Mouse (Mus musculus): ENCODE results near the gene Lipn. TPM values are rescaled to one million over a fixed set of nuclear protein-coding genes. Genes with fewer than 3 reads are reported as not detected.
A peak's percentile ranks its signal among the peaks of the same experiment; 100 is the strongest.

The Lipn gene
- total and polyA plus RNA-seq, 2 experiments, result not detected

DNA sequence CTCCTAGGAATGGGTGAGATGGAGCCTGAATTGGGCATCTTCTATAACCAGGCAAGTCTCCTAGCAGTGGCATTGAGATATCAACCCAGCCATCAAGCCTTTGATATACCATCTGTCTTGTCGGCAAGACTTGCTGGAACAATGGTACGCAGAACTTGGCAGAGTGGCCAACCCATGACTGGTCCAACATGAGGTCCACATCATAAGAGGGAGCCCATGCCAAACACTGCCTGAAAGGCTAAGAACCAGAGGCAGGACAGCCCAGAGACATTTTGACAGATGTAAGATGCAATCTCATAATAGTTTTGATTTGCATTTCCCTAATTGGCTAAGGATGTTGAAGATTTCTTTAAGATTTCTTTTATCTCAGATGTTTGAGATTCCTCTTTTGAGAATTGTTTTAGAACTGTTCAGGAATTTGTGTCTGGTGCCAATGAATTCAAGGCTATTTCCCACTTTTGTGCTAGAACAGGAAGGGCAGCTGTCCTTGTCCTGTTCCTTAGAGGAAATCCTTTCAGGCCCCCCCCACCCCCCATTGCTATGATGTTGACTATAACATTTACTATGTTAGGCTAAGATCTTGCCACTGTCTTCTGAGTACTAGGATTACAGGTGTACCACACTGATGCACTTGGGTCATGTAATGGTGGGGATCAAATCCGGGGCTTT lies 17.7 kb upstream of the Lipn start:
- no peaks in the 10 kb centered on the region for H3K36me3 ChIP-seq (ENCODE audit: control insufficient read depth, insufficient read depth, low read length)
- no peaks in the 10 kb centered on the region for H3K4me1 ChIP-seq (ENCODE audit: control insufficient read depth, insufficient read depth, low read length)
- H3K27me3 ChIP-seq (ENCODE audit: control insufficient read depth, insufficient read depth, low read length), result no peaks in the 10 kb centered on the region
- no peaks in the 10 kb centered on the region for H3K79me2 ChIP-seq (ENCODE audit: control insufficient read depth, insufficient read depth, low read length)
- H3K27ac ChIP-seq (replicated peaks; ENCODE audit: insufficient read depth, low read depth, low read length), result no peak overlapping the region
- no peak overlapping the region for H3K9ac ChIP-seq (ENCODE audit: low read depth, low read length)
- no peak overlapping the region for H3K4me3 ChIP-seq (ENCODE audit: insufficient read depth, low read depth, low read length)
- no peak for DNase-seq (ENCODE audit: extremely low read depth, low read depth, low spot score)
- no peak for TF ChIP-seq POLR2A (IDR thresholded peaks at IDR 0.05; ENCODE audit: extremely low read depth, insufficient read depth, low read length)
- no peak for TF ChIP-seq CTCF (IDR thresholded peaks at IDR 0.05; ENCODE audit: low read depth, low read length)
- 84% methylated on average over 3 of the region's 3 CpGs for WGBS

DNA sequence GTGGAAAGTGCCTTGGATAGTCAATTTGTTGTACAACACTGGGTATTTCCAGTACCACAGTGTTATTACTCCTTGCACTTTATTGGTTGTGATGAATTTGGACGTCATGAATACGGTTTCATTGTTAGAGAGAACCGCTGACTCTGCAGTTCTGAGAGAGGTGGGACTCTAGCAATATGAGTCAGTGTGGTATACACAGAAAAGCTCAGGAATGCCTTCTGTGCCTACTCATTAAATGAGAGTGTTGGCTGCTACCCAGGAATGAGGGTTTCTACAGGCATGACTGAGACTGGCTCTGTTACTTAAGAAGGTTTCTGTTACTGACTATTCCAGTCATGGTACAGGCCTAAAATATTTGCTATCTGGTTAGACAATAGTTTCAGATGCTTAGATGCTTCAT lies 15.7 kb upstream of the Lipn start:
- H3K27ac ChIP-seq (replicated peaks; ENCODE audit: insufficient read depth, low read depth, low read length), result no peak overlapping the region
- no peaks in the 10 kb centered on the region for H3K36me3 ChIP-seq (ENCODE audit: control insufficient read depth, insufficient read depth, low read length)
- WGBS, result 88% methylated on average over 3 of the region's 3 CpGs
- no peak for DNase-seq (ENCODE audit: extremely low read depth, low read depth, low spot score)
- no peaks in the 10 kb centered on the region for H3K27me3 ChIP-seq (ENCODE audit: control insufficient read depth, insufficient read depth, low read length)
- H3K4me3 ChIP-seq (ENCODE audit: insufficient read depth, low read depth, low read length), result no peak overlapping the region
- H3K79me2 ChIP-seq (ENCODE audit: control insufficient read depth, insufficient read depth, low read length), result no peaks in the 10 kb centered on the region
- H3K9ac ChIP-seq (ENCODE audit: low read depth, low read length), result no peak overlapping the region
- no peaks in the 10 kb centered on the region for H3K4me1 ChIP-seq (ENCODE audit: control insufficient read depth, insufficient read depth, low read length)
- no peak for TF ChIP-seq POLR2A (IDR thresholded peaks at IDR 0.05; ENCODE audit: extremely low read depth, insufficient read depth, low read length)
- TF ChIP-seq CTCF (IDR thresholded peaks at IDR 0.05; ENCODE audit: low read depth, low read length), result no peak

DNA sequence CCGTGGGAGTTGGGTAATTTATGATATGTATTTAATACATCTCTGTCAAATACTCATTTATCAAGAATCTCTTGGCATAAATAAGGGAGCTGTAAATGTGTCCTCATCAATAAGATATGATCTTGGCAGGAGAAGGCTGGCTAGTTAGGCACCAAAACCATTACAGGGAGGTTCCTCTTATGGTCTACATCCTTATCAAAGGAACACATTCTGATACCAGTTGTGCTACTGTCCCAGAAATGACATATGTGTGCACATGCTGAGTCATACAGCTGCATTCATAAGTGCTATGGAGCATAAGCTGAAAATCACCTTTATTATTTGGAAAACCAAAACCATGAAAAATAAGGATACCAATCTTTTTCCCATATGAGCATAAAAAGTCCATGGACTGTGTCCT lies 3.6 kb upstream of the Lipn start:
- Histone ChIP-seq H3K4me3 (ENCODE audit: insufficient read depth, low read depth, low read length) (no peak overlapping the region), H3K79me2 (ENCODE audit: control insufficient read depth, insufficient read depth, low read length) (no peaks in the 10 kb centered on the region), H3K9ac (ENCODE audit: low read depth, low read length) (no peak overlapping the region), H3K27ac (replicated peaks; ENCODE audit: insufficient read depth, low read depth, low read length) (no peak overlapping the region), H3K36me3 (ENCODE audit: control insufficient read depth, insufficient read depth, low read length) (no peaks in the 10 kb centered on the region), H3K27me3 (ENCODE audit: control insufficient read depth, insufficient read depth, low read length) (no peaks in the 10 kb centered on the region), H3K4me1 (ENCODE audit: control insufficient read depth, insufficient read depth, low read length) (no peaks in the 10 kb centered on the region)
- DNase-seq (ENCODE audit: extremely low read depth, low read depth, low spot score), result no peak
- 60% methylated on average over 1 of the region's 1 CpGs for whole genome bisulfite sequencing
- TF ChIP-seq CTCF (IDR thresholded peaks at IDR 0.05; ENCODE audit: low read depth, low read length), result no peak

DNA sequence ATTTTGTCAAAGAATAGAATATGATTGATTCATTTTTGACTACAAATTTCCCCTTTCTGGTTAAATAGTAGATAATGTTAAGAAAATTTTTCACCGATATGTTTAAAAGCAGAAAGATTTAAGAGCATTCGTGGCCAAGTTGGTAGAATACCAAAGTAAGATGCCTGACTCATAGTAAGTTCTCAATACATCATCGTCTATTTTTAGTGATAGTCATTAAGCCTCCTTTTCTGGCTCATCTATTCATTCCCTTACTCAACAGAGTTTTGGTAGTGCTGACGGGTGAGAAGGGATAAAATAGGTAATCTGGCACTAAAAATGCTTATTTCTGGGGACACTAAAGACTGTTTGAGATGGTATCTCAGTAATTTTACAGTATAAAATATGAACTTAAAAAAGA lies 3.1 kb upstream of the Lipn start:
- Histone ChIP-seq H3K4me3 (ENCODE audit: insufficient read depth, low read depth, low read length) (no peak overlapping the region), H3K9ac (ENCODE audit: low read depth, low read length) (no peak overlapping the region), H3K79me2 (ENCODE audit: control insufficient read depth, insufficient read depth, low read length) (no peaks in the 10 kb centered on the region), H3K4me1 (ENCODE audit: control insufficient read depth, insufficient read depth, low read length) (no peaks in the 10 kb centered on the region), H3K27me3 (ENCODE audit: control insufficient read depth, insufficient read depth, low read length) (no peaks in the 10 kb centered on the region), H3K36me3 (ENCODE audit: control insufficient read depth, insufficient read depth, low read length) (no peaks in the 10 kb centered on the region), H3K27ac (replicated peaks; ENCODE audit: insufficient read depth, low read depth, low read length) (no peak overlapping the region)
- no peak for DNase-seq (ENCODE audit: extremely low read depth, low read depth, low spot score)
- 87% methylated on average over 4 of the region's 4 CpGs for WGBS
- TF ChIP-seq CTCF (IDR thresholded peaks at IDR 0.05; ENCODE audit: low read depth, low read length), result no peak
- no peak for TF ChIP-seq POLR2A (IDR thresholded peaks at IDR 0.05; ENCODE audit: extremely low read depth, insufficient read depth, low read length)

DNA sequence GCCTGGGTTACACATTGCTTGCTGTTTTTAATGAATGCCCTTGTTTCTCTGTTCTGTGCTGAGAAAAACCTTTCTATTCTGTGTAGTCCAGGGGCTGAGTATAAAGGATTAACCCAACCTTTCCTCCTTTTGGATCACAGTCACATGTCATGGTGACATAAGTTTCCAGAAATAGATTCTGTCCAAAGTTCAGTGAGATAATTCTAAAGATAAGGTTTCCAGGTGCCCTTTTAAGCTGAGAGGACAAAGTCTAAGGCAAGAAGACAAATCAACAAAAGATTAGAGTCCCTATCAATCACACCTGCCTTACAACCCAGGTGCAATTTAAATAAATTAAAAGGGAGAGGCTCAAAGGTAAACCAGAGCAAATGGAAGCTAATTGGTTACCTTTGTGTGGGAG lies 7.1 kb downstream of the Lipn start:
- Histone ChIP-seq H3K4me1 (ENCODE audit: control insufficient read depth, insufficient read depth, low read length) (no peaks in the 10 kb centered on the region), H3K27ac (replicated peaks; ENCODE audit: insufficient read depth, low read depth, low read length) (no peak overlapping the region), H3K4me3 (ENCODE audit: insufficient read depth, low read depth, low read length) (no peak overlapping the region), H3K27me3 (ENCODE audit: control insufficient read depth, insufficient read depth, low read length) (no peaks in the 10 kb centered on the region), H3K79me2 (ENCODE audit: control insufficient read depth, insufficient read depth, low read length) (no peaks in the 10 kb centered on the region), H3K9ac (ENCODE audit: low read depth, low read length) (no peak overlapping the region), H3K36me3 (ENCODE audit: control insufficient read depth, insufficient read depth, low read length) (no peaks in the 10 kb centered on the region)
- peak; percentile 70 for DNase-seq (ENCODE audit: extremely low read depth, low read depth, low spot score)
- TF ChIP-seq CTCF (IDR thresholded peaks at IDR 0.05; ENCODE audit: low read depth, low read length), result no peak
- no peak for TF ChIP-seq POLR2A (IDR thresholded peaks at IDR 0.05; ENCODE audit: extremely low read depth, insufficient read depth, low read length)

DNA sequence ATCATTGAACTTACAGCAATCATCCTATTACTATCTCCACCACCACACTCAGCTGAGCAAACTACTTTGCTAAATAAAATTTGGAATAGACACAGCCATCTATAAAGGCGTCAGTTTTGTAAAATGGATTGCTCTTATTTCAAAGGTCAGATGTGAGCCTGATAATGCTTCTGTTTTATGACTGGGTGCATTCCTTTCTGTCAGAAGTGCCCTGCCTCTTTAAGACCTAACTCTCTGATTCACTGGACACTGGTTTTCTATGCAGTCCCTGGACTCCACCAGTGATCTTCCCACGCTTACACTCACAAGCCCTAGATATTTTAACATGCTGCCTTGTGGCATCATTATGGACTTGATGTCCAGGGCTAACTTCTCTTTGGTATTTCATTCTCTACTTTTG lies 11.0 kb downstream of the Lipn start:
- no peak for DNase-seq (ENCODE audit: extremely low read depth, low read depth, low spot score)
- WGBS, result 73% methylated on average over 2 of the region's 2 CpGs
- Histone ChIP-seq H3K36me3 (ENCODE audit: control insufficient read depth, insufficient read depth, low read length) (no peaks in the 10 kb centered on the region), H3K4me1 (ENCODE audit: control insufficient read depth, insufficient read depth, low read length) (no peaks in the 10 kb centered on the region), H3K27me3 (ENCODE audit: control insufficient read depth, insufficient read depth, low read length) (no peaks in the 10 kb centered on the region), H3K79me2 (ENCODE audit: control insufficient read depth, insufficient read depth, low read length) (no peaks in the 10 kb centered on the region), H3K27ac (replicated peaks; ENCODE audit: insufficient read depth, low read depth, low read length) (no peak overlapping the region), H3K9ac (ENCODE audit: low read depth, low read length) (no peak overlapping the region), H3K4me3 (ENCODE audit: insufficient read depth, low read depth, low read length) (no peak overlapping the region)
- TF ChIP-seq CTCF (IDR thresholded peaks at IDR 0.05; ENCODE audit: low read depth, low read length) (no peak), POLR2A (IDR thresholded peaks at IDR 0.05; ENCODE audit: extremely low read depth, insufficient read depth, low read length) (no peak)

Data from liver, adult 2 months (tissue).